Mouse (Mus musculus): ENCODE data around the gene Rpusd2. TPM values are rescaled to one million over a fixed set of nuclear protein-coding genes. Genes with fewer than 3 reads are reported as not detected.

Gene Rpusd2
- total RNA-seq, 2 experiments from 2014 or later = 7.6 to 9.0 TPM

- peak; percentile 90 to 98 for DNase-seq (ENCODE audit: low spot score in 2 of 2)
Measured at GRCm38 (mm10) chr2:119028941-119029551, 5.5 kb upstream of the Rpusd2 start, which contains the start of gene Ccdc32. Gene Ccdc32 (minus strand): TSS chr2:119029393.

DNA sequence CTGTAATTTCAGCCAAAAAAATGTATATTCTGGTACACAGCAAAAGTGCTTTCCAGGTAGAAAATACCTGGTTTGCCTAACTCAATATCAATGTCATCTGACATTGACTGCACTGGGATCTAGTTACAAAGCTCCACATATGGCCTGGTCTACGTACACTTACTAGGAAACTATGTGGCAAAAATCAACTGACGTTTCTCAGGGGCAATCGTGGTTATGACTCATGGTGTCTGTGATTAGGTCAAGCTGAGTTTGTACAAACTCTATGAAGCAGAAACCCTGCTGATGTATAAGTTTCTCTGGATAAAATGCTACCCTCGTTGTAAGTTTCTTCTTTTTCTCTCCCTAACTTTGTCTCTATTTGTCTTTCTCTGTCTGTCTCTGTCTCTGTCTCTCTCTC is 2.4 kb upstream of the Rpusd2 start:
- no peak for DNase-seq (ENCODE audit: low spot score in 2 of 2)

- DNase-seq (ENCODE audit: low spot score in 2 of 2) = no peak
Measured at GRCm38 (mm10) chr2:119035397-119035745, 781 bp downstream of the Rpusd2 start.

DNA sequence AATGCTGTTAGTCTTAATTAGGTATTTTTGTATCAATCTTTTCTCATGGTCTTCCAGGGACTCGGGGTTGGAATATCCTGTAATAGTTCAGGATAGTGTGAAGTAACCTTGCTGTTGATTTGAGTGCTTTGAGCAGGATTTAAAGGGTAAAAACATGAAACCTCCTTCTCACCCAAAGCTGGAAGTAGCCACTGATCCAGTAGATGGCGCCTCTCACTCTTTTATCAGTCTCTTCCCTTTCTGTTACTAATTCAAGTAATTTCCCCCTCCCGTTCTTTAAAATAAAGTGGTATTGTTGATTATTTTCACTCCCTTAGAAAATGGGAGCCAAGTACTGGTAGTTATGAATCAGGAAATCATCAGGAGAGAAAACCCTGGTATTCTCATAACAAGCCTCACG is 6.3 kb downstream of the Rpusd2 start:
- peak; percentile 25 to 58 for DNase-seq (ENCODE audit: low spot score in 2 of 2)

DNA sequence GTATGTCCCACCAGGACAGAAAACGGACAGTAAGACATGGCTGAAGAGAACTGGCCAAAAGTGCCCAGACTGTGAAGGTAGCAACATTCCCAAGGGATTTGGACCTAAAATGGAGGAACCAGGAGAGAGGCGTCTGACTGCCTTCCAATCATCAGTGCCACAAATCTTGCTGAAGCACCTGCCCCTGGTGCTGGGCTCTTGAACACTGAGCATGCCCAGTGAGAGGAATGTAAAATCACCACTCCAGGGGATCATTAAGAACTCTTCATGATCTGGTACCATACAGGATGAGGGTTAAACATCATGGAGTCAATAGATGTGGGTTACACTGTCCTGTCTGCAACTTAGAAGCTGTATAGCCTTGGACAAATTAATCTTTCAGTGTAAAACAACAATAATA is 10.6 kb downstream of the Rpusd2 start:
- DNase-seq (ENCODE audit: low spot score in 2 of 2) = no peak

GRCm38 (mm10) chr2:119046649-119047611 is 12.3 kb downstream of the Rpusd2 start, which contains the start of gene Knl1:
Gene Knl1 (plus strand): TSS chr2:119047119.
- DNase-seq (ENCODE audit: low spot score in 2 of 2) = peak; percentile 93 to 99

DNA sequence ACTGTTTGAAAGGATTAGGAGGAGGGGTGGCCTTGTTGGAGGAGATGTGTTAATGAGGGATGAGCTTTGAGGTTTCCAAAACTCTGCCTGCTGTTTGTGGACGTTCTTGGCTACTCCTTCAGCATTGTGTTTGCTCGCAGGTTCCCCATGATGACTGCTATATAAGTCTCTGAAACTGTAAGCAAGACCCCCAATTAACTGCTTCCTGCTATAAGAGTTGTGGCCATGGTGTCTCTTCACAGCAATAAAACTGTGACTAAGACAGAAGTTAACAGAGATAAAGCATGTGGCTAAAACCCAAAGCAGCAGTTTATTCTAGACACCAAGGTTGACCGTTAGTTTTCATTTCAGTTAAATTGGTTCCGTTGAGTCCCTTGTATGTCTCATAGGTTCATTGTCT is 13.3 kb downstream of the Rpusd2 start:
- DNase-seq (ENCODE audit: low spot score in 2 of 2) = no peak

- DNase-seq (ENCODE audit: low spot score in 2 of 2) = no peak
Measured at GRCm38 (mm10) chr2:119050132-119050650, 15.6 kb downstream of the Rpusd2 start.

GRCm38 (mm10) chr2:119060139-119060538 is 25.5 kb downstream of the Rpusd2 start:
- no peak for DNase-seq (ENCODE audit: low spot score in 2 of 2)

DNA sequence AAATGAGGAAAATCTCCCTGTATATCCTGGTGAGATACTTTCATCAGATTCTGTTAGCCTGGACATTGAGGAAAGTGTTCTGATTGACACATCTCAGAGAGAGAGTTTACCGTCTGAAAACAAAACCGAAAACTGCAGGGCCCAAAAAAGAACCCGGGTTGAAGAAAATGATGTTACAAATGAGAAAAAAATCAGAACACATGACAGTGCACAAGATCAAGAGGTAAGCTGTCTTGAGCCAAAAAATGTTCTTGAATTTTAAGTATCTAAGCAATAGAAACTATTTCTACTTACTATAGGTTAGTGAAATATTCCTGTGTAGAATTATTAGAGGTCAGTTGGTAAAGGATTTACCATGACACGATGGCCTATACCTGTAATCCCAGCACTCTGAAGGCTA is 37.8 kb downstream of the Rpusd2 start:
- no peak for DNase-seq (ENCODE audit: low spot score in 2 of 2)

GRCm38 (mm10) chr2:119086156-119086555 is 51.6 kb downstream of the Rpusd2 start:
- no peak for DNase-seq (ENCODE audit: low spot score in 2 of 2)

Other genes starting within 250 kb of the Rpusd2 start
- 1 to 10 TPM; 1.1 TPM for gene Knstrn, start 220.8 kb upstream of the Rpusd2 start, total RNA-seq (2021)
- 100 to 1,000 TPM in 1 of 2 experiments, 10 to 100 TPM in 1; 94.5 to 101 TPM for gene Ivd, start 172.8 kb upstream of the Rpusd2 start, total RNA-seq (2021)
- 10 to 100 TPM; 65.2 to 68.1 TPM for gene Bahd1, start 134.4 kb upstream of the Rpusd2 start, total RNA-seq (2021)
- gene Chst14, start 108.3 kb upstream of the Rpusd2 start, total RNA-seq (2021) = 1 to 10 TPM; 3.2 to 3.3 TPM
- 10 to 100 TPM; 55.6 to 56.3 TPM for gene Ccdc32, start 5.4 kb upstream of the Rpusd2 start, total RNA-seq (2021)
- gene Knl1, start 12.3 kb downstream of the Rpusd2 start, total RNA-seq (2021) = under 1 TPM; 0.05 to 0.07 TPM
- gene Rad51, start 78.0 kb downstream of the Rpusd2 start, total RNA-seq (2021) = 1 to 10 TPM in 1 of 2 experiments, under 1 TPM in 1; 0.46 to 1.2 TPM
- 10 to 100 TPM; 54.7 to 55.5 TPM for gene Rmdn3, start 122.2 kb downstream of the Rpusd2 start, total RNA-seq (2021)
- gene Gchfr, start 133.0 kb downstream of the Rpusd2 start, total RNA-seq (2021) = under 1 TPM in 1 of 2 experiments, not detected in 1; 0.74 TPM
- gene Gm14137, start 139.7 kb downstream of the Rpusd2 start, total RNA-seq (2021) = not detected
- 10 to 100 TPM; 35.7 to 42.4 TPM for gene Zfyve19, start 173.8 kb downstream of the Rpusd2 start, total RNA-seq (2021)
- gene Dnajc17, start 174.0 kb downstream of the Rpusd2 start, total RNA-seq (2021) = 10 to 100 TPM; 17.3 to 17.6 TPM
- not detected for gene Ppp1r14d, start 195.1 kb downstream of the Rpusd2 start, total RNA-seq (2021)
- 1 to 10 TPM; 2.0 to 2.3 TPM for gene Spint1, start 202.6 kb downstream of the Rpusd2 start, total RNA-seq (2021)
- 1 to 10 TPM; 7.5 to 7.9 TPM for gene Rhov, start 236.5 kb downstream of the Rpusd2 start, total RNA-seq (2021)

Data from layer of hippocampus, adult 18-20 months (tissue).